Mouse (Mus musculus): ENCODE measurements at regions not wholly inside any gene's neighbourhood (a gene's known extent, or its start where the extent isn't known, plus 50 kb on each side); places are given as distances from the start of the nearest gene placed in this dataset.

- DNase-seq (ENCODE audit: low spot score) = no peak
Observed at GRCm38 (mm10) chr11:19659511-19659910, 264.7 kb upstream of the Spred2 start.

DNA sequence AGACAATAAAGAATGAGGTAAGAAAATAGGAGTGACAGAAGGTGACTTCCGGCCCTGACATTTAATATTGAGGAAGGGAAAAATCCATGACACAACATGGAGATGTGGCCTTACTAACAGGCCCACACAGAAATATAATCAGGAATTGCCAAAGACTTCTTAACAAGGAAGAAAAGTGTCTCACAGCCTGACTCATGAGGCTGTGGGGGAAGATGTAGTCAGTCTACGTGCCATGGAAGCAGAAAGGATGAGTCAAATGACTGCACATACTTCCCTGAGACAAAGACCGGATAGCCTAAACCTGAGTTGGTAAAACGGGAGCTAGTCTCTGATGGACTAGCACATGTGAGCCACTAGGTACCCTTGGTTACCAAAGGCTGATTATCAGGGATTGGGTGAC, 257.4 kb upstream of the Spred2 start:
- no peak for DNase-seq (ENCODE audit: low spot score)

DNA sequence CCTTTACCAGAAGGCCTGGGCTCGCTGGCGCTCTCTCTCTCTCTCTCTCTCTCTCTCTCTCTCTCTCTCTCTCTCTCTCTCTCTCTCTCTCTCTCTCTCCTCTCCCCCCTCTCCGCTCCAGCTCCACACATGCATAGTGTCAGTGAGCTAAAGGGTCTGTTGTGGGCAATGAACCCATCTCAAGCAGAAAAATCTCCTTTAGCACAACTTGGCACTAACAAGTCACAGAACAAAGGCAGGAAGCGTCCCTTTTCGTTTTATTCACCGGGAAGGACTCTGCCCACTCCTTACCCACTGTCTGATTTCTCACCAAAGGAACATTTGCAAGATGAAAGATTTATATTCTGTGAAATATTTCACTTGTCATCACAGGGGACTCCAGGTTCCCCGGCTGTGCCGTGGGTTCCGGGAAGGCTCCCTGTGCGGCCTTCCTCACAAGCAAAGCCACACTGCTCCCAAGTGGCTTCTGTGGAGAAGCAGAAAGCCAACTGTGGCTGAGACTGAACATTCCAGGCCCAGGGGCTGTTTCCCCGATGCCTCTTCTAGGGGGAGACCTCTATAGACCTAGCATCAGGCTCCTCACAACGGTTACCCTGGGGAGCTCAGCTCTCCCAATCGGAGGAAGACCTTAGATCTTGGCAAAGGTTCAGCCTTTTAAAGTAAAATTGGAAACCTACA, 253.2 kb upstream of the Spred2 start:
- DNase-seq (ENCODE audit: low spot score) = no peak

DNA sequence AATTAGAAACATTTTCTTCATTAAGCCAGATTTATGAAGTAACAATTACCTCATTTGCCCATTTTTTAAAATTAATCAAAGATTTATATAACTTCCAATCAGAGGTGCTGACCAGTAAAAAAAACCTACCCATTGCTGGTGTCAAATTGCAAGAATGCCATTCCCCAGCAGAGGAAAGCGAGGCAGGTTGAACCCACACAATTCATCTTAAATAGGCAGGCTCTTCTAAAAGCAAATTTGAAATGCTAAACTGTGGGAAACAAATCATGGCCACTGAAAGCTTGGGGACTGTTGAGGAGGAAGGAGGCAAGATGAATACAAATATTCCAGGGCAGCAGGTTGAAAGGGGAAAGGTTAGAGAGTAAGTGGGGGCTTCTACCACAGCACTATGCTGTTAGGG, 251.2 kb upstream of the Spred2 start:
- no peak for DNase-seq (ENCODE audit: low spot score)

DNA sequence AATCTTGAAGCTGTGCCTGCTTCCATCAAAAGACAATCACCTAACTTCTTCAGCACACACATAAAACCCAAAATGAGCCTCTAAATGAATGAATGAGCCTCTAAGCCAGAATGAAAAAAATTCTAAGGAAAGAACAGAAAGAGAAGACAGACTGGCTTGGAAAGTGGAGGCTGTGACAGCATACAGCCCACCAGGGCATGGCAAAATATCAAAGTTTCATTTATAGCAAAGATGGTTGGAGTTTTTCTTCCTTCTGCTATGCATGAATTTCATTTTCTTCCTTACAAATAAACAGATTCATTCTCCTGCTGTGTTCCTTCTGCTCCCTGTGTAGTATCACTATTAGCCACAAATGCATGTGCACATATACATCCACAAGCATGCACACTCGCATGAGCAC, 247.7 kb upstream of the Spred2 start:
- DNase-seq (ENCODE audit: low spot score) = no peak

DNA sequence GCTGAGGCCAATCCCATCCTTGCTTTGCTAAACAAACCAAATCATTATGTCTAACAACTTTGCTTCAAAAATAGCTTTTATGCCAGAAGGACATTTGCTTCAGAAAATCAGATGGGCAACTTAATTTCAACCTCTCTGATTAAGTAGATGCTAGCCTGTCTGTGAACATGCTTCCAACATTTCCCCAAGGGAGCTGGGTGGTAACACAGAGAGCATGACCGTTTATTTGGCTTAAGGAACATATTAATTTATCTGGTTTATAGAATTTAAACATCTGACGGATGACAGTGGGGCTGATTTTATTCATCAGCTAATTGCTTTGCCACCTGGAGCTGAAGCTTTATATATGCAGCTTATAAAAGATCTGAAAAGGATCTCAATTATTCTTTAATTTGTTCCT, 245.1 kb upstream of the Spred2 start:
- DNase-seq (ENCODE audit: low spot score) = no peak

DNA sequence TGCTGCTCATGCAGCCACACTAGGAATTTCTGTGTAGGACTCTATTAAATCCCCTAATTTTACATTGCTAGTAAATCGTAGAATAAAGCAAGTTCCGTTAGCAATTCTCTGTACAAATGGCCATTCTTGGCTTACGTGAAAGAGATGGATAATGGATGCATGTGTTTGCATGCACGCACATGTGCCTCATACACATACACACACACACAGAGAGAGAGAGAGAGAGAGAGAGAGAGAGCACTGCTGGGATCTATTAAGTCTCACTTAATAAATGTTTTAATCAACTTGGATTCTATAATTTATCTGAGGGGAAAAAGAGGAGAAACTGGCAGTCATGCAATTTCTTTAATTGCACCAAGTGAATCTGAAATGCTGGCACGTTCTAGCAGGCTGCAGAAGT, 244.5 kb upstream of the Spred2 start:
- DNase-seq (ENCODE audit: low spot score) = no peak

DNA sequence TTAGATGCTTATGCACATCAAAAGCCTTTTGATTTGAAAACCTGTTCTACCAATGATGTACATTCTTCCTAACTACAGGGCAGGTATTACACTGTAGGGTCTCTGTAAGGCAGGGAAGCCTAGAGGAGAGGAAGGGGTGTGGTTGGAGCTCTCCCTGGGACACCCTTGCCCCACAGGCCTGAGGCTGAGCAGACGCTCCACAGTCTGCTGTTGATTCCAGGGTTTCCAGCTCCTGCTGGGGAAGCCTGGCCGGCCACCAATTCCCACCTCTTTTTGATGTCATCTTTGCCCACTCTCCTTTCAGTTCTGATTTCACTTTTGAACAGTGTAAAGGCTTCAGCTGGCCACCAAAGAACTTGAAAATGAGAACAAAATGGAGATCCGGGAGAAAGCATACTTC, 223.0 kb upstream of the Spred2 start:
- DNase-seq (ENCODE audit: low spot score) = no peak

- DNase-seq (ENCODE audit: low spot score) = no peak
Observed at GRCm38 (mm10) chr11:19708821-19709220, 215.4 kb upstream of the Spred2 start.

- no peak for DNase-seq (ENCODE audit: low spot score)
Observed at GRCm38 (mm10) chr11:19709337-19709736, 214.8 kb upstream of the Spred2 start.

DNA sequence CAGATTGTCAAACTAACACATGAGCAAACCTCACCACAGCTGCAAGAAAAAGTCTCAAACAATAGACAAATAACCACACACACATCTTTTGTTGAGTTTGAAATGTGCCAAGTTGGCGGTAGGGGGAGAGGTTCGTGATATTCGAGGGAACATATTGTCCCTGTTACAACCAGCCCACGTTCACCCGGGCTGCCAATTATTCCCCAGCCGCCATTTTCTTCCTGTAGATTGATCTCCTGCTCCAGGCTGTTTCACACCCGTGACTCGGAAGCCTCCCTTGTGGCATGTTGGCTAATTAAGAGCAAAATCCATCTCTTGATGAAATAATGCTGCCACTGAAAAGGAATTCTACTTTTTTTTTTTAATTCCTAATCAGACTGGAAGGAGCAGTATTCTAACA, 211.1 kb upstream of the Spred2 start:
- DNase-seq (ENCODE audit: low spot score) = no peak

GRCm38 (mm10) chr11:19713597-19713996, 210.6 kb upstream of the Spred2 start:
- DNase-seq (ENCODE audit: low spot score) = no peak

DNA sequence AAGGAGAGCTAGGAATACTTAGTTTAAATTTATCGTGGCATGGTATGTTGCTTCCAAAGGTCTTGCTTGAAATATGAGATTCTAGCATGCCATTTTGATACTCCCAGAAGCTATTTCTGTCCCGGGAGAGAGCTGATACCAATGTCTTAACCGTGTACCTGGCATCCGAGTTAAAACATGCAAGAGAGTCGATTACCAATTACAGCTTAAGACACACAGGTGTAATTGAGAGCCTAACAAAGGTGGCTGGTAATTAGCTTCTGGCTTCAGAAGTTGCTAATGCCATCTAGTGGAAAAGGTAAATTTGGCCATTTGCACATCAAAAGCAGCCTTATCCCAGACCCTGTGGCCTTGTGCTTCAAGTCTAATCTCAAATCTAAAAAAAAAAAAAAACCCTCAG, 210.0 kb upstream of the Spred2 start:
- DNase-seq (ENCODE audit: low spot score) = no peak

- no peak for DNase-seq (ENCODE audit: low spot score)
Observed at GRCm38 (mm10) chr11:19714888-19715595, 209.1 kb upstream of the Spred2 start.

- no peak for DNase-seq (ENCODE audit: low spot score)
Observed at GRCm38 (mm10) chr11:19718165-19718564, 206.0 kb upstream of the Spred2 start.

- DNase-seq (ENCODE audit: low spot score) = no peak
Observed at GRCm38 (mm10) chr11:19729031-19729430, 195.1 kb upstream of the Spred2 start.

DNA sequence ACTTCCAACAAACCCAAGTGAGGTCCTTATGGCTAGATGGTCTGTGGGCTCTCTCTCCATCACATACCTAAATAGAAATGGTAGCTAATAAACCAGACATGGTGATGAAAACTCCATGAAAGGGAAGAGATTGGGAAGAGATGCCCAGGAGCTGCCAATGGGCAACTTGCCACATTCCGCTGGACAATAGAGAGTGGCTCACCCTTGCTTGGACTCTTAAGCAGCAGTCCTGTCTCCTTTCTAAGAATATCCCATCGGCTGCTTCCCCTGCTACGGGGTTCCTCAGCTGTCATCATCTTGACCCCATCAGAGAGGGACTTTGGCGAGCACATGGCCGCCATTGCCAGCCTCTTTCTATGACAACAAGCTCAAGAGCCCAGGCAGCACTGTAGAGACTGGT, 193.4 kb upstream of the Spred2 start:
- no peak for DNase-seq (ENCODE audit: low spot score)

GRCm38 (mm10) chr11:19736076-19736475, 188.1 kb upstream of the Spred2 start:
- no peak for DNase-seq (ENCODE audit: low spot score)

DNA sequence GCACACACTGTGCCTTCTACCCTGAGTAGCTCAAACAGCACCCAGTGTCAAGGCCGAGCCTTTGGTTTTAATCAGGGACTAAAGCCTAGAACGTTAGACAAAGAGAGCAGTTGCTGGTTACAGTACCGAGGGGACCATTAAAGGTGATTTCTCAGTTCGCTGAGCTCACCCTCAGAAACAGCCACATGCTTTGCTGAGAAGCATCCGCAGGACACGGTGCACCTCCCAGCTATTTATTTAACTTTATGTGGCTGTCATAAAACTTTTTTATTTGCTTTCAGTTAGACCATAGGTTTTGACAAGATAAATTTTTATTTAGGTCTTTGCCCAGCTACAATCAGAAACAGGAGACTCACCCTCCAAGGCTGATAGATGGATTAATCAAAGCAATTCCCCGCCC, 187.2 kb upstream of the Spred2 start:
- no peak for DNase-seq (ENCODE audit: low spot score)

DNA sequence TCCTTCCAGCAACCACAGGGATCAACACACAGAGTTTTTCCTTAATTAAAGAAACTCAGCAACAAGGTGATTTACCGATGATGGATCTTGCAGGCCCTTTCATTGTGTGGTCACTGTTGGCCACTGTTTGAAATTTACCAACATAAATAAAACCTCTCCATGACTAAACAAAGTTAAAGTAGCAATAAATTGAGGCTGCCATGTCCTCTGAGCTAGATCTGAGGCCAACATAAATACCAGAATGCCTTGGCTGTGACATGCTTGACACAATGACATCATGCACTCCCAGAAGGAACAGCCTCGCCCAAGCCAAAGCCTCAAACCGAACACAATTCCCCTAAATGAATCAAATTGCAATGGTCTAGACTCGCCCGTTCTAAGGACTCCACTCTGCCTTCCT, 186.8 kb upstream of the Spred2 start:
- DNase-seq (ENCODE audit: low spot score) = no peak

- DNase-seq (ENCODE audit: low spot score) = no peak
Observed at GRCm38 (mm10) chr11:19737807-19738206, 186.4 kb upstream of the Spred2 start.

DNA sequence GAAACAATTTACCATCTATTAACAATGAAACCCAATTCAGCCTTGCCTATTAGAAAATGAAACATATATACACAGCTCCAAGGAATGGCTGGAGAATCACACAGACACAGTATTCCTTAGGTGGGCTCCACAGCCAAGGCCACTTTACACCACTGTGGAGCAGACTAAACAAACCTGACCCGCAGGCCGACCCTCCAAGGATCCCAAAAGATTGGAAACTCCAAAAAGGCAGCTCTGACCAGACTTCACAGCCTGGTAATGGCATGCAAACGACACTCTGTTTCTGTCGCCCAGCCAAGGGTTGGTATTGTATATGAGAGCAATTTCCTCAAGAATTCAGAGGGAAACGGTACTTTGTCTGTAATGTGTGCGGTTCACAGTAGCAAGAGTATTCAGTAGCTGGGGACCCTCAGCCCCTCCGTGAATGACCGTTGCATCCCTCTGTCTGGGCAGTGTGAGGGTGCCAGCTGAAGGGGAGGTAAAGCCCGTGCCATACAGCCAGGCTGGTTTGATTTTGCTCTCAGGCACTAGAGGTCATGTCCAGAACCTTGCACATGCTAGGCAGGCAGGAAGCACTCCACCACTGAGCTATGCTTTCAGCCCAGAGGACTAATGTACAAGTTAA, 184.5 kb upstream of the Spred2 start:
- DNase-seq (ENCODE audit: low spot score) = no peak

DNA sequence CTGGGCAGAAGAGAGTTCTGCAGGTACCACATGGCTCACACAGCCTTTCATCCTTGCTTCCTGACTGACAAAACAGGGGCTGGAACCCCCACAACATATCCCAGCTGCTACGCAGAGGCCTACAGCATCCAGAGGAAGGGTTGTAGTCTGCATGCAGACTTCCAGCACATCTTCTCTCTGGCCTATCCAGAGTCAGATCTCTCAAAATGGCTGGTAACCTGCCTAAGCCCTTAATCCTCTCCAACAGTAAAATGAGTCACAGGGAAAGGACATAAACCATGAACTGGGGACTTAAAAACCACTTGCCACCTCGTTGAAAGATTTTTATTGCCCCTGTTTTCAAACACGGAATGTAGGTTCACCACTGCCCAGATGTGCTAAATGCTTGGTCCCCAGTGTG, 183.6 kb upstream of the Spred2 start:
- DNase-seq (ENCODE audit: low spot score) = no peak
